Mouse (Mus musculus): ENCODE measurements around the gene Gpr108. TPM values are rescaled to one million over a fixed set of nuclear protein-coding genes. Genes with fewer than 3 reads are reported as not detected.

The Gpr108 gene
- polyA plus RNA-seq, 1 experiment: 60.7 TPM

GRCm38 (mm10) chr17:57231321-57231771 is 16.9 kb downstream of the Gpr108 start:
- Histone ChIP-seq H3K27ac (ENCODE audit: insufficient read depth, low read depth, low read length) (no peak overlapping the region), H3K4me1 (ENCODE audit: control insufficient read depth, insufficient read depth, low read length) (peaks cover 47% of the 10 kb centered on the region), H3K4me3 (ENCODE audit: insufficient read depth, low read length) (no peak overlapping the region)
- TF ChIP-seq POLR2A (IDR thresholded peaks at IDR 0.05; ENCODE audit: borderline replicate concordance, low read depth, low read length) (no peak), CTCF (IDR thresholded peaks at IDR 0.05; ENCODE audit: low read depth, low read length) (no peak)

- H3K27ac ChIP-seq (ENCODE audit: insufficient read depth, low read depth, low read length): no peak overlapping the region
- TF ChIP-seq POLR2A (IDR thresholded peaks at IDR 0.05; ENCODE audit: borderline replicate concordance, low read depth, low read length) (no peak), CTCF (IDR thresholded peaks at IDR 0.05; ENCODE audit: low read depth, low read length) (no peak)
- no peak overlapping the region for H3K4me3 ChIP-seq (ENCODE audit: insufficient read depth, low read length)
- peaks cover 47% of the 10 kb centered on the region for H3K4me1 ChIP-seq (ENCODE audit: control insufficient read depth, insufficient read depth, low read length)
Observed at GRCm38 (mm10) chr17:57230728-57231125, 17.5 kb downstream of the Gpr108 start.

DNA sequence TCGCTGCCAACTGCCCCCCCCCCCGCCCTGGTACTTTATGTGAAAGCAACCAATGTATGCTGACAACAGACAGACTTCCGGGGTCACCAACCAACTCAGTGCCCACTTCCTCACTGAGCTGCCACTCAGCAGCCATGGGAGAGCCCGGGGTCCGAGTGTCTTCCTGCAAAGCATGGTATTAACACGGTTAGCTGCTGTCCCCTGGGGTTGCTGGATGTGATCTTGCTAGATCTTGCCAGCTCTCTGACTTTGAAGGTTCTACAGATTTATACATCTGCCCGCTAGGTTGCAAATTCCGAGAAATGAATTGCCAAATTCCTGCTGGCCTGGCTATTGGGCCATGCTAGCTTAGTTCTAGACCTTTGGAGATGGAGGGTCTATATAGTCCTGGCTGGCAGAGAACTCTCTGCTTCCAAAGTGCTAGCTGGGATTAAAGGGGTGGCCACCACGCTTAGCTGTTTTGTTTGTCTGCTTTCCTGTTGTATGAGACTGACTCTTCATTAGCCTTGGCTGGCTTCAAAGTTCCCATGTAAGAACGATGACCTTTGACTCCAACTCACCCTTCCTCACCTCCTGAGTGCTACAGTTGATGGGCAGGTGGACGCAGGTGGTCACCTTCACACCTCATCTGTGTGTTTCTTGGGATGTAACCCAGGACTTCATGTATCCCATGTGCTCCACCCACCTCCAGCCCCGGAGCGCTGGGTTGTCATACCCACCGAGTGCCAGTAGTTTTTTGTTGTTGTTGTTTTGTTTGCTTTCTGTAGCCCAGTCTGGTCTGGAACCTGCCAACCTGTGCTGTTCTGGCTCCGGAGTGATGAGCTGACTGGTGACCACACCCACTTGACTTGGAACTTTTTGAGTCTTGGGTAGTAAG is 18.2 kb downstream of the Gpr108 start:
- peaks cover 47% of the 10 kb centered on the region for H3K4me1 ChIP-seq (ENCODE audit: control insufficient read depth, insufficient read depth, low read length)
- no peak overlapping the region for H3K27ac ChIP-seq (ENCODE audit: insufficient read depth, low read depth, low read length)
- no peak for TF ChIP-seq POLR2A (IDR thresholded peaks at IDR 0.05; ENCODE audit: borderline replicate concordance, low read depth, low read length)
- TF ChIP-seq CTCF (IDR thresholded peaks at IDR 0.05; ENCODE audit: low read depth, low read length): no peak
- no peak overlapping the region for H3K4me3 ChIP-seq (ENCODE audit: insufficient read depth, low read length)

DNA sequence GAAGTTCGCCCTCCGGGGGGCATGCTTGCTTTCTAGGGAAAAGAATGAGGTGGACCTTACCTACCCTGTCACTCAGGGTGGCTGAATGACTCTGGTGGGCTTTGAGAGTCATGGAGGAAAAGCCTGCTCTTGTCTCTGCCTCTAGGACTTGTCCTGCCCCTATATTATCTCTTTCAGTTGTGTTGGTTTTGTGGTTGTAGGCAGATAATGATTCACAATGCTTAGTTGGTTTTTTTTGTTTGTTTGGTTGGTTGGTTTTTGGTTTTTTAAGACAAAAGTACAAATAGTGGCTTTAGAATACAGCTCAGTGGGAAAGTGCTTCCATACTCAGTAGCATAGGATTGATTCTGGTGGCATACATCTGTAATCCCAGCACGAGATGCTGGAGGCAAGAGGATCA is 19.4 kb downstream of the Gpr108 start:
- Histone ChIP-seq H3K27ac (ENCODE audit: insufficient read depth, low read depth, low read length) (no peak overlapping the region), H3K4me1 (ENCODE audit: control insufficient read depth, insufficient read depth, low read length) (peaks cover 47% of the 10 kb centered on the region), H3K4me3 (ENCODE audit: insufficient read depth, low read length) (no peak overlapping the region)
- TF ChIP-seq CTCF (IDR thresholded peaks at IDR 0.05; ENCODE audit: low read depth, low read length): no peak
- TF ChIP-seq POLR2A (IDR thresholded peaks at IDR 0.05; ENCODE audit: borderline replicate concordance, low read depth, low read length): no peak

DNA sequence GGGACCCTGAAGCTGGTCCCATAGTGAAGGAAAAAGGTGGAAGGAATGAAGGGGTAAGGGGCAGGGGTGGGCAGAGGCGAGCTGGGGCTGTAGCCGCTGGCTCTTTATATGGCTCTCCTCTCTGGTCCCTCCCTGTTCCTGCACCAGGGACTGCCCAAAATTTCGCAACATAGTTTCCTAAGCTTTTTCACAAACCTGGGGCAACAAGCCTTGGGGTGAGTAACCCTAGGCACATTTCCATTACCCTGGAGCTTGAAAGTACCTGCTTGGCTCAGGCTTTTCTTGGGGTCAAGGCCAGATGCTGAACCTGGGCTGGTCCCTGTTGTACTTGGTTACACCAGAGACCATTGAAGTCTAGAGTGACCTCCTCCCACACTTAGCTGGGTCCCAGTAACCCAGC is 20.2 kb downstream of the Gpr108 start, which contains the start of gene C3:
TSS of gene C3 (minus strand) at position 123 of the 400 bp plus-strand sequence.
- TF ChIP-seq POLR2A (IDR thresholded peaks at IDR 0.05; ENCODE audit: borderline replicate concordance, low read depth, low read length) (no peak), CTCF (IDR thresholded peaks at IDR 0.05; ENCODE audit: low read depth, low read length) (no peak)
- Histone ChIP-seq H3K4me3 (ENCODE audit: insufficient read depth, low read length) (peak within 1 kb of the TSS; percentile 24), H3K4me1 (ENCODE audit: control insufficient read depth, insufficient read depth, low read length) (peaks cover 47% of the 10 kb centered on the region), H3K27ac (ENCODE audit: insufficient read depth, low read depth, low read length) (peak within 1 kb of the TSS; percentile 50)

DNA sequence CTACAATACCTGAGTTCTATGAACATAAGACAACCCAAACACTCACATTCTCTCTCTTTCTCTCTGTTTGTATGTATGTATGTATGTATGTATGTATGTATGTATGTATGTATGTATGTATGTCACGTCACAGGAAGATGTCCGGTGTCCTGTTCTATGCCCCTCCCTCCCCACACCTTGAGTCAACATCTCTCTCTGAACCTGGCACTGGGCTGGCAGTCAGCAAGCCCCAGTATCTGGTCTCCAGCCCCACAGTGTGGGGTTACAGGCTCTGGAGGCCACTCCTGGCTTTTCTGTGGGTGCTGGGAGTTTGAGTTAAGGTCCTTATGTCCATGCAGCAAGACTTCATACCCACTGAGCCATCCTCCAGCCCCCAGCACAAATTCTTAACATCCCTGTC is 20.8 kb downstream of the Gpr108 start:
- H3K4me3 ChIP-seq (ENCODE audit: insufficient read depth, low read length): peak overlapping the region; percentile 24
- H3K27ac ChIP-seq (ENCODE audit: insufficient read depth, low read depth, low read length): no peak overlapping the region
- peaks cover 47% of the 10 kb centered on the region for H3K4me1 ChIP-seq (ENCODE audit: control insufficient read depth, insufficient read depth, low read length)
- TF ChIP-seq POLR2A (IDR thresholded peaks at IDR 0.05; ENCODE audit: borderline replicate concordance, low read depth, low read length): no peak
- no peak for TF ChIP-seq CTCF (IDR thresholded peaks at IDR 0.05; ENCODE audit: low read depth, low read length)

DNA sequence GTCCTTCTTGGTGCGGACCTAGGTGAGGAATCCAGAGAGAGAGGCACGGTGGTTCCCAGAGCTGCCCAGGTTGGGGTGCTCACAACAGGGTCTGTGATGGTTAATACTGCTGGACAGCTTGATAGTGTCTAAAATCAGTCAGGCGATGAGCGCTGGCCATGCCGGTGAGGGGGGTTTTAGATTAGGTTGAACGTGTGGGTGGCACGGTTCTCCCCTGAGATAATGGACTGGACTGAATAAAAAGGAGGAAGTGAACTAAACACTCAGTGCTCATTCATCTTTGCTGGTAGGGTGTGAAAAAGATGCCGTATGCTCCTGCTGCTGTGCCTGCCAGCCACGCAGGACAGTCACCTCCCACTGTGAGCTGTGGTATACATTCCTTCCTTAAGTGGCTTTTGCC is 24.9 kb downstream of the Gpr108 start:
- peaks cover 15% of the 10 kb centered on the region for H3K4me1 ChIP-seq (ENCODE audit: control insufficient read depth, insufficient read depth, low read length)
- no peak for TF ChIP-seq POLR2A (IDR thresholded peaks at IDR 0.05; ENCODE audit: borderline replicate concordance, low read depth, low read length)
- no peak for TF ChIP-seq CTCF (IDR thresholded peaks at IDR 0.05; ENCODE audit: low read depth, low read length)
- H3K4me3 ChIP-seq (ENCODE audit: insufficient read depth, low read length): no peak overlapping the region
- no peak overlapping the region for H3K27ac ChIP-seq (ENCODE audit: insufficient read depth, low read depth, low read length)

DNA sequence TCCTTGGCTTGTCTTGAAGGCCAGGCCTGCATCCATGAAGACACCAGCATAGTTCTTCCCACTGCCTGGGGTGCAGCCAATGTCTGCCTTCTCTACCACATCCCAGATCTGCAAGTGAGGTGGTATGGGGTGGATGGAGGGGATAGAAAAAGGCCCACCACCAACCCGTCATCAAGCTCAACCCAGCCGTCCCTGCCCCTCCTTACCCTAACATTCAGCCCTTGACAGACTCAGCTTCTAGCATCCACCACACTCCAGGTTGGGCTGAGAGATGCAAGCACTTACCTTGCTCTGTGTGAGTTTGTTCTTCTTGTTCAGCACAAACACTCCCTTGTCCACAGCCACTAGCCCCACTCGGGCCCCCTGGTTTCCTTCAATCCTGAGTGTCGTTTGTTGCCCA is 26.3 kb downstream of the Gpr108 start:
- no peak for TF ChIP-seq CTCF (IDR thresholded peaks at IDR 0.05; ENCODE audit: low read depth, low read length)
- no peak for TF ChIP-seq POLR2A (IDR thresholded peaks at IDR 0.05; ENCODE audit: borderline replicate concordance, low read depth, low read length)
- H3K4me3 ChIP-seq (ENCODE audit: insufficient read depth, low read length): no peak overlapping the region
- H3K27ac ChIP-seq (ENCODE audit: insufficient read depth, low read depth, low read length): no peak overlapping the region
- peaks cover 3% of the 10 kb centered on the region; the same call in 1 of the 2 replicates for H3K4me1 ChIP-seq (ENCODE audit: control insufficient read depth, insufficient read depth, low read length)

- no peak overlapping the region for H3K4me3 ChIP-seq (ENCODE audit: insufficient read depth, low read length)
- H3K27ac ChIP-seq (ENCODE audit: insufficient read depth, low read depth, low read length): no peak overlapping the region
- H3K4me1 ChIP-seq (ENCODE audit: control insufficient read depth, insufficient read depth, low read length): no peaks in the 10 kb centered on the region; the same call in 1 of the 2 replicates
- TF ChIP-seq CTCF (IDR thresholded peaks at IDR 0.05; ENCODE audit: low read depth, low read length) (no peak), POLR2A (IDR thresholded peaks at IDR 0.05; ENCODE audit: borderline replicate concordance, low read depth, low read length) (no peak)
Observed at GRCm38 (mm10) chr17:57219884-57220207, 28.4 kb downstream of the Gpr108 start.

- no peak for TF ChIP-seq POLR2A (IDR thresholded peaks at IDR 0.05; ENCODE audit: borderline replicate concordance, low read depth, low read length)
- peak; percentile 42 for TF ChIP-seq CTCF (IDR thresholded peaks at IDR 0.05; ENCODE audit: low read depth, low read length)
- Histone ChIP-seq H3K27ac (ENCODE audit: insufficient read depth, low read depth, low read length) (no peak overlapping the region), H3K4me3 (ENCODE audit: insufficient read depth, low read length) (no peak overlapping the region), H3K4me1 (ENCODE audit: control insufficient read depth, insufficient read depth, low read length) (no peaks in the 10 kb centered on the region; the same call in 1 of the 2 replicates)
Observed at GRCm38 (mm10) chr17:57219167-57219883, 28.9 kb downstream of the Gpr108 start.
